22 mouse cellular contexts compared by ENCODE assay signal in genomic region chr6:99674482-99674881, GRCm38 (mm10). TPM values are rescaled to one million over a fixed set of nuclear protein-coding genes. Genes with fewer than 3 reads are reported as not detected.
"Had no signal": no experiment of that assay in that cellular context is flagged by ENCODE, and none has a peak within 500 bp of the region (broad histone marks: within the 10 kb centered on the region; RNA-seq: fewer than 3 reads in every experiment).

No protein-coding gene starts in this region.

- H3K4me3 ChIP-seq: kidney, embryonic 15.5 days; limb, embryonic 12.5 days; limb, embryonic 15.5 days had no signal

- ATAC-seq: liver, postnatal 0 days; lung, postnatal 0 days had no signal

- H3K9ac ChIP-seq: kidney, embryonic 15.5 days; limb, embryonic 12.5 days; limb, embryonic 15.5 days; liver, embryonic 14.5 days; liver, postnatal 0 days; lung, embryonic 14.5 days had no signal

- H3K4me1 ChIP-seq: limb, embryonic 15.5 days had no signal

- H3K27me3 ChIP-seq: kidney, embryonic 15.5 days; limb, embryonic 12.5 days; limb, embryonic 15.5 days had no signal

- H3K9me3 ChIP-seq: kidney, embryonic 15.5 days; limb, embryonic 12.5 days; limb, embryonic 15.5 days had no signal

- DNase-seq: kidney, adult 11 months; kidney, adult 8-10 months; kidney, postnatal 10 days; kidney, postnatal 36 days; layer of hippocampus, adult 9-11 months; left cerebral cortex, postnatal 4 days; liver, postnatal 0 days; lung, embryonic 14.5 days; thymus, adult 18-20 months; thymus, postnatal 36 days had no signal

- H3K36me3 ChIP-seq: kidney, embryonic 15.5 days; limb, embryonic 12.5 days; limb, embryonic 15.5 days had no signal

- H3K27ac ChIP-seq: kidney, embryonic 15.5 days; limb, embryonic 12.5 days; limb, embryonic 15.5 days; liver, embryonic 14.5 days; macrophage had no signal

- H3K4me2 ChIP-seq: kidney, embryonic 15.5 days; limb, embryonic 12.5 days; limb, embryonic 15.5 days; liver, embryonic 11.5 days; lung, embryonic 14.5 days had no signal

RNA-seq across cellular contexts. Expression of gene Gpr27, which starts 18.0 kb away (rescaled TPM):
- polyA plus RNA-seq: macrophage had no signal

RNA-seq across cellular contexts. Expression of gene Prok2, which starts 51.7 kb away (rescaled TPM):
- polyA plus RNA-seq: kidney, embryonic 15.5 days; liver, embryonic 11.5 days; macrophage; neural tube, embryonic 11.5 days; neural tube, embryonic 14.5 days; small intestine, adult 2 months; spleen, adult 2 months; urinary bladder, adult 2 months had no signal
